Mouse (Mus musculus) frontal cortex, adult 2 months (tissue): ENCODE measurements at regions not wholly inside any gene's neighbourhood (a gene's known extent, or its start where the extent isn't known, plus 50 kb on each side); places are given as distances from the start of the nearest gene placed in this dataset.

Source experiments
- DNase-seq, 2 experiments: peaks; one replicate each; pipeline ENCODE4 v3.0.0; 2022; ENCODE audit warnings: low spot score in 1 of 2; ENCODE audit errors: extremely low spot score in 1 of 2

- DNase-seq: peak in 1 of 2 experiments; percentile 1
Measured at GRCm38 (mm10) chr1:29595003-29595402, 815.0 kb upstream of the Gm597 start.

- peak; percentile 1 to 21 for DNase-seq
Measured at GRCm38 (mm10) chr1:29587810-29588209, 807.8 kb upstream of the Gm597 start.
